Mouse (Mus musculus) intestine, embryonic 14.5 days (tissue): ENCODE measurements around the gene Gm10720. TPM values are rescaled to one million over a fixed set of nuclear protein-coding genes. Genes with fewer than 3 reads are reported as not detected.
"Not testable (repeated sequence)": the region's sequence is repeated elsewhere in the genome, so short reads cannot be mapped to it uniquely, and the experiment has no call there.

Source experiments
- ATAC-seq: fragments of 200-750 bp; cut with Nextera tagmentation; replicated peaks from 2 replicates; pipeline ENCODE4 v1.8.0; 2017; ENCODE audit warnings: low read depth, moderate number of reproducible peaks, moderate TSS enrichment, moderate library complexity; ENCODE audit not compliant: low FRiP score, low TSS enrichment
- DNase-seq: peaks from one replicate; pipeline ENCODE4 v3.0.0-alpha.2; 2018; ENCODE audit warnings: low spot score
- H3K27ac ChIP-seq: fragments of 300-500 bp; sonication (generic); 2 replicates; pipeline ENCODE4 v1.5.1; 2014; ENCODE audit warnings: low read depth, mild to moderate bottlenecking, control low read depth
- H3K27me3 ChIP-seq: fragments of 300-500 bp; sonication (generic); replicated peaks from 2 replicates; pipeline ENCODE4 v1.6.1; 2014; ENCODE audit warnings: low read length, control low read depth; ENCODE audit not compliant: control insufficient read depth, insufficient read depth
- H3K36me3 ChIP-seq: fragments of 300-500 bp; sonication (generic); 2 replicates; pipeline ENCODE4 v1.6.1; 2014; ENCODE audit warnings: low read length, control low read depth; ENCODE audit not compliant: control insufficient read depth, insufficient read depth
- H3K4me1 ChIP-seq: fragments of 300-500 bp; sonication (generic); replicated peaks from 2 replicates; pipeline ENCODE4 v1.6.1; 2014; ENCODE audit warnings: low read length, control low read depth, mixed read lengths; ENCODE audit not compliant: control insufficient read depth, insufficient read depth
- H3K4me2 ChIP-seq: fragments of 300-500 bp; sonication (generic); 2 replicates; pipeline ENCODE4 v1.6.1; 2014; ENCODE audit warnings: low read length
- H3K4me3 ChIP-seq: fragments of 300-500 bp; sonication (generic); 2 replicates; pipeline ENCODE4 v1.5.1; 2014; ENCODE audit warnings: low read depth, low read length, control low read depth, mixed read lengths
- H3K9ac ChIP-seq: fragments of 300-500 bp; sonication (generic); 2 replicates; pipeline ENCODE4 v1.6.1; 2014; ENCODE audit warnings: mild to moderate bottlenecking, low read length
- H3K9me3 ChIP-seq: fragments of 300-500 bp; sonication (generic); 2 replicates; pipeline ENCODE4 v1.6.1; 2016; ENCODE audit warnings: low read length, control low read depth; ENCODE audit not compliant: control insufficient read depth
- WGBS: fragments of 180-500 bp; shearing (Covaris S2); extraction: QIAGEN DNeasy Blood & Tissue Kit; methylation state at CpG from one replicate; pipeline ENCODE4 v1.1.7; 2014; 5-methylcytosine and 5-hydroxymethylcytosine counted together
- polyA plus RNA-seq: library from polyadenylated mRNA; unstranded; fragments of >200 nt; fragmentation: Nextera tagmentation; extraction: Ambion mirVana; gene quantifications from 2 replicates; pipeline ENCODE4 v1.2.1, GENCODE M21; 2014

Gene Gm10720
- not detected in 2 replicates for polyA plus RNA-seq

- not testable (repeated sequence) for H3K27ac ChIP-seq, H3K9ac ChIP-seq, DNase-seq, H3K4me2 ChIP-seq, H3K27me3 ChIP-seq, H3K9me3 ChIP-seq, H3K4me1 ChIP-seq, ATAC-seq, H3K4me3 ChIP-seq, H3K36me3 ChIP-seq
- 59% methylated on average over 4 of the region's 9 CpGs for WGBS
Measured at GRCm38 (mm10) chr9:3015354-3015753, at the start of gene Gm10720. Gene Gm10720 (plus strand): TSS chr9:3015654.

- WGBS: 68% methylated on average over 12 of the region's 12 CpGs
- DNase-seq: peak; percentile 49
- not testable (repeated sequence) for H3K9me3 ChIP-seq, H3K36me3 ChIP-seq, H3K9ac ChIP-seq, H3K27ac ChIP-seq, H3K27me3 ChIP-seq, H3K4me2 ChIP-seq, H3K4me1 ChIP-seq, ATAC-seq, H3K4me3 ChIP-seq
Measured at GRCm38 (mm10) chr9:3000445-3000972, 14.9 kb upstream of the Gm10720 start, which contains the start of gene Gm10722. Gene Gm10722 (plus strand): TSS chr9:3000922.

- H3K4me1 ChIP-seq, ATAC-seq, H3K27ac ChIP-seq, H3K36me3 ChIP-seq, DNase-seq, H3K27me3 ChIP-seq, H3K4me2 ChIP-seq, H3K9ac ChIP-seq, H3K4me3 ChIP-seq, H3K9me3 ChIP-seq: not testable (repeated sequence)
- 64% methylated on average over 8 of the region's 8 CpGs for WGBS
Measured at GRCm38 (mm10) chr9:3001006-3001405, 14.4 kb upstream of the Gm10720 start.

GRCm38 (mm10) chr9:3001948-3002659 lies 13.3 kb upstream of the Gm10720 start:
- 53% methylated on average over 8 of the region's 11 CpGs for WGBS
- not testable (repeated sequence) for H3K9ac ChIP-seq, H3K27ac ChIP-seq, H3K9me3 ChIP-seq, H3K27me3 ChIP-seq, H3K4me1 ChIP-seq, H3K36me3 ChIP-seq, H3K4me3 ChIP-seq, H3K4me2 ChIP-seq
- peak; percentile 89 for ATAC-seq
- peak; percentile 32 for DNase-seq

GRCm38 (mm10) chr9:3002794-3003396 lies 12.6 kb upstream of the Gm10720 start, which contains the start of gene Gm11168:
Gene Gm11168 (plus strand): TSS chr9:3003346.
- not testable (repeated sequence) for H3K27ac ChIP-seq, DNase-seq, H3K4me1 ChIP-seq, H3K9ac ChIP-seq, H3K4me3 ChIP-seq, H3K9me3 ChIP-seq, H3K36me3 ChIP-seq, H3K4me2 ChIP-seq, ATAC-seq, H3K27me3 ChIP-seq
- 66% methylated on average over 5 of the region's 14 CpGs for WGBS

- H3K9me3 ChIP-seq, H3K9ac ChIP-seq, H3K36me3 ChIP-seq, H3K27me3 ChIP-seq, H3K4me2 ChIP-seq, DNase-seq, H3K4me3 ChIP-seq, H3K27ac ChIP-seq, H3K4me1 ChIP-seq, ATAC-seq: not testable (repeated sequence)
- 74% methylated on average over 1 of the region's 5 CpGs for WGBS
Measured at GRCm38 (mm10) chr9:3006179-3006578, 9.3 kb upstream of the Gm10720 start.

- WGBS: 70% methylated on average over 8 of the region's 8 CpGs
- H3K4me2 ChIP-seq: not testable (repeated sequence)
Measured at GRCm38 (mm10) chr9:3006636-3007035, 8.8 kb upstream of the Gm10720 start.

GRCm38 (mm10) chr9:3007272-3007671 lies 8.2 kb upstream of the Gm10720 start:
- 79% methylated on average over 6 of the region's 9 CpGs for WGBS
- DNase-seq (peak; percentile 23), ATAC-seq (0 out of 2 replicates have a peak, but pooled peaks have one; percentile 46)

More at GRCm38 (mm10) chr9:3006636-3007035, 8.8 kb upstream of the Gm10720 start:
- DNase-seq, H3K36me3 ChIP-seq, H3K9me3 ChIP-seq, H3K9ac ChIP-seq, H3K4me1 ChIP-seq, H3K27me3 ChIP-seq, H3K4me3 ChIP-seq, H3K27ac ChIP-seq: not testable (repeated sequence)
- ATAC-seq: peak; percentile 79

More at GRCm38 (mm10) chr9:3007272-3007671, 8.2 kb upstream of the Gm10720 start:
- not testable (repeated sequence) for H3K9ac ChIP-seq, H3K4me3 ChIP-seq, H3K4me2 ChIP-seq, H3K27ac ChIP-seq, H3K9me3 ChIP-seq, H3K27me3 ChIP-seq, H3K36me3 ChIP-seq, H3K4me1 ChIP-seq
